Mouse (Mus musculus) ES-E14 (cell line): ENCODE data around the gene Pkhd1.

Experiments used
- HCFC1 ChIP-seq: IDR thresholded peaks from 2 replicates; pipeline ENCODE4 v1.6.1; 2012; ENCODE audit warnings: low read length, inconsistent platforms, borderline replicate concordance; ENCODE audit not compliant: insufficient read depth
- ZNF384 ChIP-seq: IDR thresholded peaks from 2 replicates; pipeline ENCODE4 v1.6.1; 2012; ENCODE audit warnings: low read depth, low read length, inconsistent platforms

GRCm38 (mm10) chr1:20470317-20470716 is 147.5 kb downstream of the Pkhd1 start:
- TF ChIP-seq HCFC1 (no peak), ZNF384 (no peak)
